Mouse (Mus musculus): ENCODE measurements around the gene Grrp1. TPM values are rescaled to one million over a fixed set of nuclear protein-coding genes. Genes with fewer than 3 reads are reported as not detected.
A peak's percentile ranks its signal among the peaks of the same experiment; 100 is the strongest.

Gene Grrp1
- polyA plus RNA-seq, 1 experiment: 11.5 TPM

DNA sequence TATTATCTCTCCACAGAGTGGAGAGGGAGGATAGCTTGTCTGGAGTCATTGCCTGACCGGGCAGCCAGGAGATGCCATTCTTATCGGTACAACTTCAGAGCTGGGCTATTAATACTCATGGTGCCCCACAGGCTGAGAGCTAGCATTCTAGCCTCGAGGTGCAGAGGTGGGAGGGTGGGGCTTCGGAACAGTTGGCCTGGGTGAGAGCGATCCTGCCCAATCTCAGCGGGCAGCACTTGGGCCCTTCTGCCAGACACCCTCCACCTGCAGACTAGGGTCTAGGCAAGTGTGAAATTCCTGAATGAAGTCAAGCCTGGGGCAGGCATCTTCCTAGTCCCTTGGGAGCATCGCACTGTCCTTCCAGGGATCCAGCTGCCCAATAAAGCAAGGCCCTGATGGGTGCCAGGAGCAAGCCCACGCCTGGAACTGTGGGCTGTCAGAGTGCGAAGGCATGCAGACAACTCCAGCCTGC, 39.8 kb upstream of the Grrp1 start:
- no peak for DNase-seq
- Histone ChIP-seq H3K27me3 (replicated peaks; ENCODE audit: control insufficient read depth, insufficient read depth, low read length) (no peaks in the 10 kb centered on the region), H3K4me1 (ENCODE audit: control insufficient read depth, insufficient read depth, low read length) (peaks cover 7% of the 10 kb centered on the region; the same call in 1 of the 2 replicates), H3K4me3 (ENCODE audit: insufficient read depth, low read depth, low read length) (no peak overlapping the region), H3K27ac (ENCODE audit: insufficient read depth, low read depth, low read length) (no peak overlapping the region), H3K36me3 (ENCODE audit: control insufficient read depth, insufficient read depth, low read length) (no peaks in the 10 kb centered on the region)
- WGBS: 59% methylated on average over 9 of the region's 9 CpGs
- TF ChIP-seq CTCF (conservative IDR thresholded peaks at IDR 0.05; ENCODE audit: insufficient read depth, insufficient read length, low read depth, low read length): no peak
- no peak for TF ChIP-seq POLR2A (IDR thresholded peaks at IDR 0.05; ENCODE audit: low read depth, low read length)

DNA sequence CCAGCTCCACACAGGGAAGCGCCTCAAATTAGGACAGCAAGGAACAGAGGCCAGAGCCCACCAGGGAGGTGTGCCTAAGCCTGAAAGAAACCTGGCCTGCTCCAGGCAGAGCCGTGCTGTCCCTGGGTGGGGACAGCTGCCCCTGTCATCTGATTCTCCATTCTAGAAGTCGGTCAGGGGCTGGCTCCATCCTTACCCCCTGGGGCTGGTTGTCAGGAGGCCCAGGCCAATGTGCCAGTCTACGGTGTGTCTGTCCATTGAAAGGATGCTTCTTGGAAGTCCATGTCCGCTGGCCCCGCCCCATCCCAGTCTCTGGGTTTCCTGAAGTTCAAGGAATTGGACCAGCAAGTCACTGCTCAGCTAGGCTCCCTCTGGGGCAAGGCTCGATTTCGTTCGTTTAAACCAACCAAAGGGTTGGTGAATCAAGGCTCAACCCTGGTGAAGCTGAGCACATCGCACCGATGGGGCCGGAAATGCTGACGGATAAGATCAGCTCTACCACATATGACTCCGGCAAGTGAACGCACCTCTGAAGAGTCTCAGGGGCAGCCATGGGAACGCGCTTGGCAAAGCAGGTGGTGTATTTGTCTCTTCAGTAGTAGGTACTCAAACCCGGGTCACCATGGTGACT, 39.3 kb upstream of the Grrp1 start:
- TF ChIP-seq CTCF (conservative IDR thresholded peaks at IDR 0.05; ENCODE audit: insufficient read depth, insufficient read length, low read depth, low read length) (no peak), POLR2A (IDR thresholded peaks at IDR 0.05; ENCODE audit: low read depth, low read length) (no peak)
- Histone ChIP-seq H3K36me3 (ENCODE audit: control insufficient read depth, insufficient read depth, low read length) (no peaks in the 10 kb centered on the region), H3K27me3 (replicated peaks; ENCODE audit: control insufficient read depth, insufficient read depth, low read length) (no peaks in the 10 kb centered on the region), H3K27ac (ENCODE audit: insufficient read depth, low read depth, low read length) (no peak overlapping the region), H3K4me1 (ENCODE audit: control insufficient read depth, insufficient read depth, low read length) (peaks cover 11% of the 10 kb centered on the region; the same call in 1 of the 2 replicates), H3K4me3 (ENCODE audit: insufficient read depth, low read depth, low read length) (no peak overlapping the region)
- WGBS: 66% methylated on average over 18 of the region's 18 CpGs
- DNase-seq: no peak

DNA sequence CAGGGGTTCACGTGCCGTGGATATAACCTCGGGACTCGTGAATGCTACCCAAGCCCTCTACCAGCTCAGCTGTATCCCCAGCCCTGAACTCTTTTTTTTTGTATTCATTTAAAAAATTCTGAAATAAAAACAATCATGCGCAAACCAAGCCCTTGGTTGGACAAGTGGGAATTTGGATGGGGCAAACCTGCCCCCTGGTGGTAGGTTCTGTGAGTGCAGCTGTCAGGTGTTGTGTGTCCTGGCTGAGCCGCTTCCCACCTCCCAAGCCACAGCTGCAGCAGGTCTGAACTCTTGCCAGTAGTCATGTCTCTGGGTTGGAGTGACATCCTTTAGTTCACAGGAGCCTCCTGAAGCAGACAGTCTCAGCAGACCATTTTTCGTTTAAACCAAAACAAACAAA, 38.2 kb upstream of the Grrp1 start:
- no peaks in the 10 kb centered on the region for H3K36me3 ChIP-seq (ENCODE audit: control insufficient read depth, insufficient read depth, low read length)
- WGBS: 23% methylated on average over 7 of the region's 7 CpGs
- TF ChIP-seq CTCF (conservative IDR thresholded peaks at IDR 0.05; ENCODE audit: insufficient read depth, insufficient read length, low read depth, low read length): peak; percentile 93
- TF ChIP-seq POLR2A (IDR thresholded peaks at IDR 0.05; ENCODE audit: low read depth, low read length): no peak
- peaks cover 6% of the 10 kb centered on the region; the same call in 1 of the 2 replicates for H3K4me1 ChIP-seq (ENCODE audit: control insufficient read depth, insufficient read depth, low read length)
- H3K27ac ChIP-seq (ENCODE audit: insufficient read depth, low read depth, low read length): no peak overlapping the region
- H3K4me3 ChIP-seq (ENCODE audit: insufficient read depth, low read depth, low read length): no peak overlapping the region
- peak; percentile 74 for DNase-seq
- H3K27me3 ChIP-seq (replicated peaks; ENCODE audit: control insufficient read depth, insufficient read depth, low read length): no peaks in the 10 kb centered on the region

DNA sequence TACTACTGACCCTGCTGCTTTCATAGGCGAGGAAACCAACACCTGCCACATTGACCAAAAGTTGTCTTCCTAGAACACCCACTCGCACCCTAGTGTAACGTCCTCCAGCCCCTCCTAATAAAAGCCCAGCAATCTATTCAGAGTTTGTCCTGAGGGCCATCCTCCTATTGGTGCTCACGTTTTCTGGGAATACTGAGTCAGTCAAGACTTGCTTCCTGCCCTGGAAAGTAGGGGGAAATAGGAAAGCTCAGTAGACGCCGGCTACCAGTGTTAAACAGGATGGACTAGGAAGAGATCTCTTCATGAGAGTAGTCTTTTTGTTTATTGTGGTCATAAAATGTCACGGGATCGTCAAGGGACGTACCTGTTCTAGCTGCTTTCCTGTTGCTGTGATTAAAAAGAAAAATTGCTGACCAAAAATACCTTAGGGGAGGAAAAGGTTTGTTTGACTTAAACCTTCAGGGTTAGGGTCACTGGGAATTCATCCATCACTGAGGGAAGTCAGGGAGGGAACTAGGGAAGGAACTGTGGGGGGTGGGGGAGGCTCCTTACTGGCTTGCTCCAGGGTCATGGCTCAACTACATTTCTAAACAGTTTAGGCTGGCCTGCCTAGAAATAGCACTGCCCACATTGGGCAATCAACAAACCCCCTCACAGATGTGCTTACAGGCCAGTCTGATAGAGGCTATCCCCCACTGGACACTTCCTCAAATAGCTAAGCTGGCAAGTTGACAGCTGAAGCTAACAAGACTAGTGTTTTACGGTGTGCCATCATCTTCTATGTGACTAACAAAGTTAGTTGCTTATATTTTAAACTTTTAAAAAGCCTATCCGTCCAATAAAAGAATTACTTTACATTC, 34.7 kb upstream of the Grrp1 start:
- DNase-seq: peak; percentile 31
- Histone ChIP-seq H3K4me3 (ENCODE audit: insufficient read depth, low read depth, low read length) (no peak overlapping the region; the same call in 1 of the 2 replicates), H3K27ac (ENCODE audit: insufficient read depth, low read depth, low read length) (peak overlapping the region; percentile 92; the same call in 1 of the 2 replicates)

DNA sequence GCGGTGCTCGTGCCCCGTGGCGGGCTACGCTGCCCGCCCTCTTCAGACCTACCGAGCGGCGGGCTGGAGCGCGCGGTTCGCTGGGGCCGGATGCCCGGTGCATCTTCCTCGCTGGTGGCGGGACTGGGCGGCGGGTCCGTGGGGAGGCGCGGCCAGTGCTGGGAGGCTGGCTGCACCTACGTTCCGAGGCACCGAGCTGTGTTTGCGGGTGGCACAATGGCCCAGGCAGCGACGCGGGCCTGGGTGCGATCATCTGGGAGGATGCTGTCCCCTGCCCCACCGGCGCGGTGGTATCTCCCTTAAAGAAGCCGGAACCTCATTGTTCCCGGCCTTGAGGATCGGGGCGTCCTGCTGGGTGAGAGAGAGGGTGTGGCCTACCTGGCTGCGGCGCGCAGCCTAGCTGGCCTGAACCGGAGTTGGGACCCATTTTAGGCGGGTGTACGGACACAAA, 33.7 kb upstream of the Grrp1 start, which contains the start of gene Pdik1l:
Gene Pdik1l, minus strand, starts transcription at position 321 of the 451 bp plus-strand sequence.
- peak within 1 kb of the TSS; percentile 92 for H3K27ac ChIP-seq (ENCODE audit: insufficient read depth, low read depth, low read length)
- under 1% methylated on average over 43 of the region's 43 CpGs for WGBS
- TF ChIP-seq POLR2A (IDR thresholded peaks at IDR 0.05; ENCODE audit: low read depth, low read length) (no peak), CTCF (conservative IDR thresholded peaks at IDR 0.05; ENCODE audit: insufficient read depth, insufficient read length, low read depth, low read length) (no peak)
- H3K4me3 ChIP-seq (ENCODE audit: insufficient read depth, low read depth, low read length): peak within 1 kb of the TSS; percentile 96
- H3K4me1 ChIP-seq (ENCODE audit: control insufficient read depth, insufficient read depth, low read length): peaks cover 6% of the 10 kb centered on the region; the same call in 1 of the 2 replicates
- no peaks in the 10 kb centered on the region for H3K27me3 ChIP-seq (replicated peaks; ENCODE audit: control insufficient read depth, insufficient read depth, low read length)
- no peaks in the 10 kb centered on the region for H3K36me3 ChIP-seq (ENCODE audit: control insufficient read depth, insufficient read depth, low read length)
- DNase-seq: peak; percentile 82

More for the DNA sequence above, 34.7 kb upstream of the Grrp1 start:
- 27% methylated on average over 11 of the region's 11 CpGs for WGBS
- Histone ChIP-seq H3K36me3 (ENCODE audit: control insufficient read depth, insufficient read depth, low read length) (no peaks in the 10 kb centered on the region), H3K4me1 (ENCODE audit: control insufficient read depth, insufficient read depth, low read length) (peaks cover 6% of the 10 kb centered on the region; the same call in 1 of the 2 replicates), H3K27me3 (replicated peaks; ENCODE audit: control insufficient read depth, insufficient read depth, low read length) (no peaks in the 10 kb centered on the region)
- TF ChIP-seq POLR2A (IDR thresholded peaks at IDR 0.05; ENCODE audit: low read depth, low read length): no peak
- TF ChIP-seq CTCF (conservative IDR thresholded peaks at IDR 0.05; ENCODE audit: insufficient read depth, insufficient read length, low read depth, low read length): no peak

DNA sequence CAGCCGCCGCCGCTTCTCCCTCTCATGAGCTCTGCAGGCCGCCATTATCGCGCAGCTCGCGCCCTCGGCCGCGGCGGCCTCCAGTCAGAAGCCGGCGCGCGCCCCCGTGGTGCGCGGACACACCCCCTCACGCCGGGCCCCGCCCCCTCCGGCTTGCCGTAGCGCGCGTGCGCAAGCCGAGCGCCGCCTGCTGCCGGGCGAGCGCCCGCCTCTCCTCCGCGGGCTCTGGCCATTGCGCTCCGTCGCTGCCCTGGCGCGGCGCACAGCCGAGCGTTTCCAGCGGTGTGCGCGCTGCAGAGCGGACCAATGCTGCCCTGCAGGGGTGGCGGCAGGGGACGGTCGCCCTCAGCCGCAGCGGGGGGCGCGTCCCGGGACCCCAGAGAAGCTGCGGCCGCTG, 33.3 kb upstream of the Grrp1 start:
- peak overlapping the region; percentile 96 for H3K4me3 ChIP-seq (ENCODE audit: insufficient read depth, low read depth, low read length)
- TF ChIP-seq POLR2A (IDR thresholded peaks at IDR 0.05; ENCODE audit: low read depth, low read length) (peak; percentile 13), CTCF (conservative IDR thresholded peaks at IDR 0.05; ENCODE audit: insufficient read depth, insufficient read length, low read depth, low read length) (0 out of 2 replicates have a peak, but pooled peaks have one; percentile 20)
- peaks cover 6% of the 10 kb centered on the region; the same call in 1 of the 2 replicates for H3K4me1 ChIP-seq (ENCODE audit: control insufficient read depth, insufficient read depth, low read length)
- no peaks in the 10 kb centered on the region for H3K27me3 ChIP-seq (replicated peaks; ENCODE audit: control insufficient read depth, insufficient read depth, low read length)
- WGBS: under 1% methylated on average over 59 of the region's 59 CpGs
- peak; percentile 97 for DNase-seq
- no peaks in the 10 kb centered on the region for H3K36me3 ChIP-seq (ENCODE audit: control insufficient read depth, insufficient read depth, low read length)
- peak overlapping the region; percentile 92 for H3K27ac ChIP-seq (ENCODE audit: insufficient read depth, low read depth, low read length)
